Comparison of ENCODE assay signal across 33 mouse cellular contexts in the genomic region with DNA sequence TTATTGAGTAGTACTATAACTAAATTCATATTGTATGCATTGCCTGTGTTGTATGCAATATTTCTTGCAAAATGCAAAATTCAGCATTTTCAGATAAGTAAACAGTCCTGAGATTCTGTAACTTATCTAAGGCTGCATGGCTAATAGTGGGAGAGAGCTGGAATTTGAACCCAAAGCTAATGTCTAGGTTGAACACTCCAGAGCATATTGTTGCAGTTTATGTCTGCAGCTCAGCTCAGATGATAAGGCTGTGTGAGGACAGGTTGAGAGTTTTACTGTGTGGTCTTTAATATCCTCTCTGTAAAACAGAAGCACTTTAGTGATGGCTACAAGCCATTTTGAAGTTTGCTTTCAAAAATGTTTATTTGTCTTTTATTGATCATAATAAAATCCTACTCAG. TPM values are rescaled to one million over a fixed set of nuclear protein-coding genes. Genes with fewer than 3 reads are reported as not detected.
"Had no signal": no experiment of that assay in that cellular context is flagged by ENCODE, and none has a peak within 500 bp of the region (broad histone marks: within the 10 kb centered on the region; RNA-seq: fewer than 3 reads in every experiment).

No protein-coding gene starts in this region.

- H3K4me3 ChIP-seq: heart, adult 2 months; heart, embryonic 10.5 days; heart, embryonic 12.5 days; heart, embryonic 13.5 days; heart, embryonic 15.5 days; hindbrain, embryonic 10.5 days; hindbrain, embryonic 12.5 days; hindbrain, embryonic 13.5 days; hindbrain, embryonic 15.5 days; kidney, embryonic 15.5 days; layer of hippocampus, adult 2 months; left cerebral cortex, adult 2 months had no signal

- H3K27ac ChIP-seq: heart, adult 2 months; heart, embryonic 10.5 days; heart, embryonic 13.5 days; heart, embryonic 15.5 days; hindbrain, embryonic 10.5 days; hindbrain, embryonic 12.5 days; hindbrain, embryonic 13.5 days; hindbrain, embryonic 14.5 days; hindbrain, embryonic 15.5 days; hindbrain, postnatal 0 days; kidney, embryonic 15.5 days; kidney, postnatal 0 days; layer of hippocampus, adult 2 months; left cerebral cortex, adult 2 months had no signal

- H3K4me2 ChIP-seq: heart, embryonic 11.5 days; heart, embryonic 12.5 days; heart, embryonic 13.5 days; heart, embryonic 15.5 days; hindbrain, embryonic 12.5 days; hindbrain, embryonic 13.5 days; hindbrain, embryonic 14.5 days; hindbrain, embryonic 15.5 days; kidney, embryonic 15.5 days had no signal

- DNase-seq: heart, adult 2 months; heart, postnatal 10 days; heart, postnatal 14 days; heart, postnatal 36 days; heart, postnatal 4 days; kidney, adult 11 months; kidney, adult 18-20 months; kidney, adult 2 months; kidney, adult 8-10 months; kidney, adult 9 months; kidney, postnatal 14 days; kidney, postnatal 25 days; kidney, postnatal 36 days; kidney, postnatal 4 days; layer of hippocampus, adult 9-11 months; layer of hippocampus, postnatal 36 days had no signal

- H3K9ac ChIP-seq: heart, embryonic 12.5 days; heart, embryonic 13.5 days; heart, embryonic 15.5 days; hindbrain, embryonic 12.5 days; hindbrain, embryonic 13.5 days; hindbrain, embryonic 14.5 days; hindbrain, embryonic 15.5 days; kidney, embryonic 15.5 days had no signal

- H3K27me3 ChIP-seq: heart, embryonic 12.5 days; heart, embryonic 13.5 days; heart, embryonic 15.5 days; hindbrain, embryonic 12.5 days; hindbrain, embryonic 13.5 days; hindbrain, embryonic 15.5 days; kidney, embryonic 15.5 days had no signal

- ATAC-seq: hindbrain, embryonic 16.5 days; hindbrain, postnatal 0 days; inflammation-experienced regulatory T-cells, adult 6 months had no signal

- H3K4me1 ChIP-seq: heart, embryonic 10.5 days; heart, embryonic 12.5 days; heart, embryonic 13.5 days; heart, embryonic 15.5 days; hindbrain, embryonic 10.5 days; hindbrain, embryonic 12.5 days; hindbrain, embryonic 13.5 days; hindbrain, embryonic 15.5 days; kidney, embryonic 15.5 days had no signal

- H3K9me3 ChIP-seq: heart, embryonic 10.5 days; heart, embryonic 12.5 days; heart, embryonic 13.5 days; heart, embryonic 15.5 days; hindbrain, embryonic 10.5 days; hindbrain, embryonic 12.5 days; hindbrain, embryonic 13.5 days; hindbrain, embryonic 15.5 days; kidney, embryonic 15.5 days had no signal

RNA-seq across cellular contexts. Expression of gene Tnfrsf11a, which starts 41.0 kb away (rescaled TPM):
- polyA plus RNA-seq: inflammation-experienced regulatory T-cells, adult 6 months had no signal
